Mouse (Mus musculus) layer of hippocampus, adult 2 months (tissue): ENCODE data around the gene Rps26. TPM values are rescaled to one million over a fixed set of nuclear protein-coding genes. Genes with fewer than 3 reads are reported as not detected.
"Not testable (repeated sequence)": the region's sequence is repeated elsewhere in the genome, so short reads cannot be mapped to it uniquely, and the experiment has no call there.

Experiments used
- DNase-seq, 2 experiments: peaks; one replicate each; pipeline ENCODE4 v3.0.0; 2022; ENCODE audit warnings: low spot score in 2 of 2
- H3K27ac ChIP-seq: fragments of 200-600 bp; 2 replicates; pipeline ENCODE4 v1.8.1; 2022
- H3K4me3 ChIP-seq: fragments of 200-600 bp; 2 replicates; pipeline ENCODE4 v1.8.1; 2022; ENCODE audit warnings: mild to moderate bottlenecking
- CTCF ChIP-seq: fragments of 200-600 bp; conservative IDR thresholded peaks from 2 replicates; pipeline ENCODE4 v1.8.1; 2022; ENCODE audit warnings: antibody characterized with exemption, mild to moderate bottlenecking, moderate library complexity
- total RNA-seq, 2 experiments: library from RNA; stranded (reverse); gene quantifications; 2 replicates each; pipeline ENCODE4 v1.2.3; 2021

Gene Rps26
- total RNA-seq, 2 experiments from 2014 or later, result 283 to 303 TPM

- no peak for TF ChIP-seq CTCF
Observed at GRCm38 (mm10) chr10:128635697-128636096, 9.2 kb upstream of the Rps26 start.

GRCm38 (mm10) chr10:128631571-128631970 is 5.0 kb upstream of the Rps26 start:
- no peak overlapping the region for H3K27ac ChIP-seq
- TF ChIP-seq CTCF, result no peak
- no peak for DNase-seq
- H3K4me3 ChIP-seq, result no peak overlapping the region

More at GRCm38 (mm10) chr10:128635697-128636096, 9.2 kb upstream of the Rps26 start:
- no peak for DNase-seq
- Histone ChIP-seq H3K27ac (no peak overlapping the region), H3K4me3 (no peak overlapping the region)

- H3K27ac ChIP-seq, H3K4me3 ChIP-seq, DNase-seq: not testable (repeated sequence)
Observed at GRCm38 (mm10) chr10:128630306-128630705, 3.8 kb upstream of the Rps26 start.

GRCm38 (mm10) chr10:128629746-128630145 is 3.2 kb upstream of the Rps26 start:
- Histone ChIP-seq H3K4me3 (no peak overlapping the region), H3K27ac (no peak overlapping the region)
- no peak for TF ChIP-seq CTCF
- DNase-seq, result no peak

DNA sequence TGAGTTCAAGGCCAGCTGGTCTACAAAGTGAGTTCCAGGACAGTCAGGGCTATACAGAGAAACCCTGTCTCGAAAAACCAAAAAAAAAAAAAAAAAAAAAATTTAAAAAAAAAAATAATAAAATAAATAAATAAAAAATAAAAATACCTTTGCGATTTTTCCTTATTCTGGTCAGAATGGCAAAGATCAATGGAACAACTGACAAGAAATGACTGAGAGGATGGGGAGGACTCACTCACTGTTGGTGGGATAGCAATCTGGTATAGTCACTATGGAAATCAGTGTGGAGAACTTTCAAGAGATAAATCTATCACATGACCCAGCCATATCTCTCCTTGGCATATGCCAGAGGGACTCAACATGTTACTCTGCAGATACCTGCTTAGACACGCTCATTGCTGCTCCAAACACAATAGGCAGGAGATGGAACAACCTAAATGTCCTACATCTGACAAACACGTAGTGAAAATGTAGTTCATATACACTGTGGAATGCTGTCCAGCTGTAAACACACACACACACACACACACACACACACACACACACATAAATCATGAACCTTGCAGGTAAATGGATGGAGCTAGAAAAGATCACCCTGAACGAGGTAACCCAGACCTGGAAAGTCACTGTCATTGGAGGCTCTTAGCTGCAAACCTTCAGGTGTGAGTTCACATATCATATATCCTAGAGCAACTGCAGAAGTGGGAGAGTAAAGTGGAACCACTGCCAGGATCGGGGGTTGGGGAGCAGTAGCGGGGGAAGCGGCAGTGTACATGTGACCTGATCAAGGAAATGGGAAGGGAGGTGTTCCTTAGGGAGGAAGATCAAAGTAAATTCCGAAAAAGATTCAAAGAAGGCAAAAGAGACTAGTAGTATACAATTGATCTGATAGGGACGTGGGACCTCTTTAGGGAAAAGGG is 1.1 kb upstream of the Rps26 start:
- Histone ChIP-seq H3K4me3 (no peak overlapping the region), H3K27ac (no peak overlapping the region)
- no peak for DNase-seq
- TF ChIP-seq CTCF, result no peak

DNA sequence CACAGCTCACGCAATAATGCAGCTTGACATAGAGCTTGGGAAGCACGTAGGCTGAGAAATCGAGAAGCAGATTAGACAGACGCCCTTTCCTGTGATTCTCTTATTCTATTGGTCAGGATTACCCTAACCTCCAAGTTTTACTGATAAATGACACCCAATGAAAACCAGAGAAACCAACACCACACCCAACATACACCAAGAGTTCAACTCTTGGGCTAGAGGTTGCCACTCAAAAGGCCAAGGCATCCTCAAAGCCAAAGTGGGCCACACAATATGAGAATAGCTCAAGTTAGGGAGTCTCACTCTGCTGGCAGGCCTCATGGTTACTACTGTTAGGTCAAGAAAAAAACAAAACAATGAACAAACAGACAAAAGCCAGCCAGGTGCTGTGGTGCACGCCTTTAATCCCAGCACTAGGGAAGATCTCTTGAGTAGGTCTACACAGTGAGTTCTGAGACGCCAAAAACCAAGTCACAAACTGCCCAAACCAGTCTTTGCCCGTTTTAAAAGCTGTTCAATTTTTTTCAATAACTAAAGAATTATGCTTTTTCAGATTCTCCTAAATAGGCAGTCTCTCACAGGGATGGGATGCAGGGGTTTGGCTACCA is 1.2 kb downstream of the Rps26 start:
- Histone ChIP-seq H3K27ac (peak overlapping the region; percentile 99), H3K4me3 (peak overlapping the region; percentile 66)
- no peak for DNase-seq
- no peak for TF ChIP-seq CTCF

DNA sequence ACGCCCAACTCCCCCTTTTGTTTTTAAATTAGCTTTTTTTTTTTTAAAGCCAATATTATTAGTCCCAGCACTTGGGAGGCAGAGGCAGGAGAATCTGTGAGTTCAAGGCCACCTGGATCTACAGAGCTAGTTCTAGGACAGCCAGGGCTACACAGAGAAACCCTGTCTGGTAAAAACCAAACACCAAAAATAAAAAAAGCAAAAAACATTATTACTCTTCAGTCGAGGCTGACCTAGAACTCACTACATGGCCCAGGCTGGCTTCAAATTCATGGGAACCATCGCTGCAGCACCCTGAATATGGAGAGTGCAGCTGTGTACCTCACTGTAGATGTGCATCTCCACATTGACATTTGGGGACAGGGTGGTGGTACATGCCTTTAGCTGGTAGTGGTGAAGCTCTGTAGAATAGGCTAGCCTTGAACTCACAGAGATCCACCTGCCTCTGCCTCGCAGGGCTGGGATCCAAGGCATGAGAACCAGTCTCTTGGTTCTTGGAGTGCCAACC is 3.4 kb downstream of the Rps26 start:
- H3K4me3 ChIP-seq, DNase-seq, H3K27ac ChIP-seq: not testable (repeated sequence)

- TF ChIP-seq CTCF, result no peak
- no peak for DNase-seq
- no peak overlapping the region for H3K27ac ChIP-seq
- no peak overlapping the region for H3K4me3 ChIP-seq
Observed at GRCm38 (mm10) chr10:128622702-128623101, 3.8 kb downstream of the Rps26 start.

DNA sequence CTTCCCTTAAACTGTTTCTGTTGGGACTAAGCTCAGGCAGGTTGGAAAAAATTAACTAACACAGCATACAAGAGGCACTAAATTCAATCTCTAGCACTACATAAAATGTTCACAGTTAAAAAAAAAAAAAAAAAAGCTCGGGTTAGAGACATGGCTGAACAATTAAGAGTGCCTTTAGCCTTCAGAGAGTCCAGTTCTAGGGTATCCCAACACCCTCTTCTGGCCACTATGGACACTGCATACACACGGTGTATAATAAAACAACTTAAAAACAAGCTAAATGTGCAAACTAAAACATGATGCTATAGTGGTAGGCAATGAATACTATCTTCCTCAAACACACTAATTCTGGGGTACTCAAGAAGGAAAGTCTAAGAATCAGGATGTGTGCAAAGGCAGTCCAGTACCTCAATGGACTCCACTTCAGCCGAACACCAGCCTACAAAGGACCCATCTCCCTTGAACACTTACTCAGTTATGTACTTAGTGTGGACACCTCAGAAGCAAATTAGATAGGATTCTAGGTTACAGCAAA is 4.5 kb downstream of the Rps26 start:
- peak; percentile 50 for TF ChIP-seq CTCF
- Histone ChIP-seq H3K4me3 (no peak overlapping the region), H3K27ac (no peak overlapping the region)
- no peak for DNase-seq

DNA sequence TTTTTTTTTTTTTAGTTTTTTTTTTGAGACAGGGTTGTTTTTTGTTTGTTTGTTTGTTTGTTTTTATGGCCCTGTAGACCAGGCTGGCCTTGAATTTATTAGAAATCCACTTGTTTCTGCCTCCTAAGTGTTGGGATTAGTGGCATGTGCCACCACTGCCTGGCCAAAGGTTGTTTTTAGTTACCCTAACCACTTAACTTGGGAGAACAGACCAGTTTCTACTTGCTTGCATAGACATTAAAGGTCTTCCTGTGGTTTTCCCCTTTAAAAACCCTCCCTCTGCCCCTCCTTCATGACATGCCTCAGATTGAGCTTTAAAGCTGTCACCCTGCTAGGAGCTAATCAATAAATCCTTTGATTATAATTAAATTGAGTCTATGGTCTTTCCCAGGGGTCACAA is 6.3 kb downstream of the Rps26 start:
- no peak overlapping the region for H3K4me3 ChIP-seq
- DNase-seq, result no peak
- H3K27ac ChIP-seq, result no peak overlapping the region
- no peak for TF ChIP-seq CTCF

GRCm38 (mm10) chr10:128619148-128619547 is 7.4 kb downstream of the Rps26 start:
- not testable (repeated sequence) for DNase-seq, H3K27ac ChIP-seq, H3K4me3 ChIP-seq

DNA sequence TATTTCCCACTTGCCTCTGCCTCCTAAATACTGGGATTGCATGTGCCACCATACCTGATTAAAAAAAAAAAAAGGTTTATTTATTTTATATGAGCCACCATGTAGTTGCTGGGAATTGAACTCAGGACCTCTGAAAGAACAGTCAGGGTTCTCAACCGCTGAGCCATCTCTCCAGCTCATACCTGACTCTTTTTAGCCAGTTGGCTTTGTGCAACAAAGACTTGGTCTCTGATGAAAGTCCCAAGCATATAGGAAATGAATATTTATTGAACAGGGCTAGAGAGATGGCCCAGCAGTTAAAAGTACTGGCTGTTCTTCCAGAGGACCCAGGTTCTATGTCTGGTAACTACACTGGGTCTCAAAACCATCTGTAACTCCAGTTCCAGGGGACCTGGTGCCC is 8.0 kb downstream of the Rps26 start:
- no peak for DNase-seq
- H3K27ac ChIP-seq, result no peak overlapping the region
- no peak overlapping the region for H3K4me3 ChIP-seq
- no peak for TF ChIP-seq CTCF

DNA sequence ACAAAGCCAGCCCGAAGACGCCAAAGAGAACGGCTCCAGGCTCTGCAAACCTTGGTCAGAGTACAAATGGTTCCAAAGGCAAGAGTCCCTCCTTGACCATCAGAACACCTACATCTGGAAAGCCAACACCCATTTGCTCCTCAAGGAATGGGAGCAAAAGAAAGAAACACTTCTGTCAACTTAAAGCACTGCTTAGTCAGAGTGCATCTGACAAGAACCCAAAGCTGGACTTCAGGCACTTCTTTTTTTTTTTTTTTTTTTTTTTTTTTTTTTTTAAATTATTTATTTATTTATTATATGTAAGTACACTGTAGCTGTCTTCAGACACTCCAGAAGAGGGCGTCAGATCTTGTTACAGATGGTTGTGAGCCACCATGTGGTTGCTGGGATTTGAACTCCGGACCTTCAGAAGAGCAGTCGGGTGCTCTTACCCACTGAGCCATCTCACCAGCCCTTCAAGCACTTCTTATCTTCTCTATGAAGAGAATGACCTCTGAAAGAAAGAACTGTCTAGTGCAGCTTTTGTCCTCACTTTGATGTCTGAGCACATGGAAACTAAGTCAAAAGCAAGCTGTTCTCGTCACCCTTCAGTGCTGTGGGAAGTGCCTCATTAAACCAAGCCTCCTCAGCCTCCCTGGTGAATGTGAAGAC is 10.6 kb downstream of the Rps26 start:
- not testable (repeated sequence) for DNase-seq, H3K4me3 ChIP-seq, H3K27ac ChIP-seq
